Mouse (Mus musculus) induced T-regulatory cell, adult 2 months (primary cell): Measurements from ENCODE around the gene Trhr2.
"Not testable (repeated sequence)": the region's sequence is repeated elsewhere in the genome, so short reads cannot be mapped to it uniquely, and the experiment has no call there.

Source experiments
- DNase-seq: peaks from one replicate; pipeline ENCODE4 v3.0.0-alpha.2; 2012; ENCODE audit warnings: low read depth

Gene Trhr2

DNA sequence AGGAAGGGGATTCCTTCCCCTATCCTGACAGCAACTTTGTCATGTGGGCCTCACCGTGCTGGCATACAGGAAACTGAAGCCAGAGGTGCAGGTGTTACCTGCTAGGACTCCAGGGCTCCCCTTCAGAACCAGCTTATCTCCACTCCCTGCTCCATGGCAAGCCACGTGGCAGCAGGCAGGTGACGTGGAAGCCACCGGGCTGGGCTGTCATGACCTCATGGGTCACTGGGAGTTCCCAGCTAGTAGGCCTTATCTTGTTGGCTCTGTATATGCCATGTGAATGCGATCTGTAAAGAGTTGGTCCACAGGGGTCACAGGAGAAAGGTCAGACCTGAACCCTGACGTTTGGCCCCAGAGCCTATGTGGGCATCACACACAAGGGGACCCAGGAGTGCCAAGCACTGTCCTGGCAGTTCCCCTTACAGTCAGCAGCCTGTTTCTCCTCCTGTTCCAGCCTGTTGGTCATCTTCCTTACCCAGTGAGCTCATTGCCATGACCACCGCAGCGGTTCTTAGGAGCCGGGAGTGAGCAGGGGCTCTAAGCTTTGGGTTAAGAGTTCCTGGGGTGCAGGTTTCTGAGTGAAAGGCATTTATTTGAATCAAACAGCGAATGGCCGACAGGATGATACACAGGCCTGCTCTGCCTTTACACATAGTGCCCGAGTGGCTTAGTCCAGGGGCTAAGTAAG, 30.0 kb downstream of the Trhr2 start:
- no peak for DNase-seq

DNA sequence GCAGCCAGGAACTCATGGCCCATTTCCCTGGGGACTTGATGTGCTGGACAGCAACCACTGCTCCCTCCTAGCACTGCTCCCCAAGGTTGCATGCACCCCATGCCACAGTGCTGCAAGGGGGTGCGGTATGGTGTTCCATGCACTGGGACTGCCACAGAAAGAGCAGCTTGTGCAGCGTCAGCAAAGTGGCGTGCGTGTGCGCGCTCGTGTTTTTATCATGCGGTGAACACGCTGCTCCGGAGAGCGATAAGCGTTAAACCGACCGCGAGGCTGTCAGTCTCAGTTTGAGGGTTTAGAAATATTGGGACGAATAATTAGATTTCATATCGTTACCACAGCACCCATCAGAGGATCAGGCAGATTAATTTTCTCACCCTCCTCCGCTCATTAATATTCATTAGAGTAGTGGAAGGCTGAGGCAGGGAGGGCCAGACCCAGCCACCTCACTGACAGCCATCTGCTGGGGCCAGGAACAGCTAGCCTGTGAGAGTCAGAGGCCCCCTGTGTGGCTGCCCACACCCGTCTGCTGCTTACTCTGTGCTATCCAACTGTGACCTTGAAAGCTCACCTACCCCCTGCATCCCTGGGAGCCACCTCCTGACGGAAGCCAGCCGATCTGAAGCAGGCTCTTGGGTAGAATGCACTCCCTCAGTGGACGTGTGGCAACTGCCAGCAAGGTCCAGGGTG, 30.9 kb downstream of the Trhr2 start:
- no peak for DNase-seq

DNA sequence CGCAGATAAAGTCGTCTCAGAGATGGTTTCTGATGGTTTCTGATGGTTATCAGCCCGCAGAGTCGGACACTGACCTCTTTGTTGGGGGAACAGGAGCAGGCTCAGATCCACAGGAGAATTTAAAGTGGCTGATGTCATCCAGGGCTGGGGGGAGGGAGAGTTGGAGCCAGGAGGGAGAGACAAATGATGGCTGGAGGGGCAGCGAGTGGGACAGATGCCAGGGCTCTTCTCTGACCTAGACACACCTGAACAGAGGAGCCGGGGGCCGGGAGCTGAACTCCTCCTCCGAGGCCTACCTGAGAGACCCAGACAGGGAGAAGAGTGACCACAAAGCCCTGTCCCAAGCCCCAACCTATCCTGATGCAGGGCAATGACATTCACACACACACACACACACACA, 31.5 kb downstream of the Trhr2 start:
- no peak for DNase-seq

DNA sequence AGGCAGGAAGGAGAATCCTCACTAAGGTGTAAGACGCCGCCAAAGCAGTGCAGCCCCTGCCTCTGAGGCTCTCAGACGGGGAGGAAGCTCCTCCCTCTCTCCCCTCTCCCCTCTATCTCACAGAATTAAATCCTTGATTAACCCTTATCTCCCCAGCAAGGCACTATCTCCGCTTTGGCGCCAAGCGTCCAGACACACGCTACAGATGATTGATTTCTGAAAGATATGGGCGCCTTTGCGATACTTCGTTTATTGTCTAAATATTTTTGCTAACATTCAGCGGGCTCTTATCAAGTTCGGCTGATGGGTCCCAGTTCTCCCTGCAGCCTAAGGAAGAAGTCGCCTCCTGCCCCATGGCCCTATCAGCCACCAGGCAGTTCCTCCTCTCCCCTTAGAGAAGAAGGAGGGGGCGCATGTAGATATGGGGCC, 34.4 kb downstream of the Trhr2 start:
- no peak for DNase-seq

DNA sequence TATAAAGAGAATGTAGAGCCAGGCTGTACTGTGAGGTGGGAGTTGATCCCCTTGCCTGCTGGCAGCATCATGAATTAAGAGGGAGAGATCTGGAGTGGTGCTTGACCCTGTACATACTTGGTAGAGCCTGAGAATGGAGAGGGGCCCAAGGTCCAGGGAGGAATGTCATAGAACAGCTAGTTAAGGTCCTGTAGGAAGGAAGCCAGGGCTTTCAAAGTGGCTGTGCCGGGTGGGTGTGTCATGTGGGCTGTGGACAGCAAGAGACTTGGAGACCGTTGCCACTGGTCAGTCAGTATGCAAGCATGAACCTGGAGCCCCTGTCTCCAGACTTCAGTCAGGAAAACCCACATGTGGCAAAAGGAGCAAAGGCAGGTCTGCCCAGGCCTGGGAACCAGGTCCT, 35.4 kb downstream of the Trhr2 start:
- no peak for DNase-seq

DNA sequence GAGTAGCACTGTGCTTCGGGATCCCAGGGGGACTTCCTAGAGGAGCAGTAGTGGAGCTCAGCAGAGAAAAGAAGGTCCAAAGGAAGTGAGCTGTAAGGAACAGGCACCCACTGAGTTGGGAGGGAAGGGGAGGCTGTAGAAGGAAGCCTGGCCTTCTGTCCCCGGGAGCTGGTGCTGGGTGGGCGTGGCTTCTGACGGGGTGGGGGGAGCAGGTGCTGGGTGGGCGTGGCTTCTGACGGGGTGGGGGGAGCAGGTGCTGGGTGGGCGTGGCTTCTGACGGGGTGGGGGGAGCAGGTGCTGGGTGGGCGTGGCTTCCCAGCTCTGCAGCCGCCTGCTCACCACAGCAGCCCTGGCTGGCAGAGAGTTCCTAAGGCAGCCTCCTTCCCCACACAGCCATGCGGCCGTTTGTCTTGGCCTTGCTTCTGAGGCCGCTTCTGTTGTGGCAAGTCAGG, 36.6 kb downstream of the Trhr2 start:
- DNase-seq: not testable (repeated sequence)

DNA sequence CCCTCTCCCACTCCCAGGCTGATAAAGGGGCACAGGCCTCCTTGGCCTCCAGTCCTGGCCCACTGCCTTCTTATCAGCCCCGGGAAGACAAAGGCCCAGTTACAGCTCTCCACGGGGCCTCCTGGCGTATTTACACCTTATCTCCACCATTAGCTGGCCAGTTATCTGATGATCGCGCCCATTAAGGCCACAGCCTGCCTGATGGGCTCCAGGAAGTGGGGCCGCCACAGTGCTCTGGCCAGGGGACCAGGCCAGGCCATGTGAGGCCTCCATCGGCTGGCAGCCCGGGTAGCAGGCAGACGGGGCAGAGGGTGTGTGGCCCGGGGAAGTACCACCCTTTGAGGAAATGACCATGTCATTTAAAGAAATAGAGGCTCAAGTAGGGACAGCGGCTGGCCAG, 37.8 kb downstream of the Trhr2 start:
- DNase-seq: no peak

DNA sequence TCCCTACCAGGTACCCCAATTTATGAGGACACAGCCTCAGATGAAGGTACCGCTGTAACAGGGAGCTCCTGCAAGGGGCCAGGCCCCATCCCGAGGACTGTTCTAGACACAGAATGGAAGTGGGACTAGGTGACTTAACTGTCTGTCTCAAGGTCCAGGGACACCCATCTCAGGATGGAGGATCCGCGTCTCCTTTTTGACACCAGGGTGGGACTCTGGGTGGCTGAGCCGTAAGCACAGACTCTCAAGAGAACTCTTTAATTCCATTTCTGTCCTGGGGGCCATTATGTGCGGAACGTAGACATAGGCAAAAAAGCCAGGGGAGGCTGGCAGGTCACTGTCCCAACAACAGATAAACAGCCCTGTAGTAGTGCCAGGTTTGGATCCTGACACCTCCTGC, 38.4 kb downstream of the Trhr2 start:
- no peak for DNase-seq

DNA sequence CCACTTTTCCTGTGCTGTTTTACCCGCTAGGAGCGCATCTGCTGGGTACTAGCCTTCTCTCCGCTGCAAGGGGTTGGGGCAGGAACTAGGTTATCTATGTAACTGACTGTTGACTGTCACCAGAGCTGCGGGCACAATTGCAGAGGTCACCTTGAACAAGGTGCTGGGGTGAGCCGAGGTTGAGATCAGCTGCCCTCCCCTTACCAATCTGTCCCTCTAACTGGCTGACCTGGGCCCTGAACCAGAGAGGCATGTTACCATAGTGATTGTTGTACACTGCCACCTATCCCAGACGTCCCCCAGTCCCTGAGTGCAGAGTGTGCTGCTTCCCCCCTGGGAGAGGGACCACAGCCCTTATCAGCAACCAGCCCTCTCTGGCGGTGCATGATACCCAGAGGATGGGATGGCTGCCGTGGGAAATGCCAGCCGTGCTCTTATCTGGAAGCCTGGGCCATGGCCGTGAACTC, 39.1 kb downstream of the Trhr2 start:
- no peak for DNase-seq

DNA sequence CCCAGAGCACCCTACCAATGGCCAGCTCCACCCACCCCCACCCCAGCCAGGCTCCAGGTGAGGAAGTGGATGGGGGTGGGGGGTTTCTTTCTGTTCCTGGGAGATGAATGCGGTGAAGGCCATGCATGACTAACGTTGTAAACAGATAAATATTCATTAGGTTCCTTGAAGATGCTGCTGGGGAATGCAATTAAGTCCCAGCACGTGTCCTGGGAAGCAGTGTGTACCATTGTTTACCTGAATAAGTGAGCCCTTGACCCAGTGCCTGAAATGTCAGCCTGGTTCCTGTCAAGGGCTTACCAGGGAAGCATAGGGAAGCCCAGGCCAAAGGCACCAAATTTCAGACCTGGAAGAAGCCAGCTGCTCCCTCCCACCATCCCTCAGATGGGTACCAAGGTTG, 40.0 kb downstream of the Trhr2 start:
- DNase-seq: no peak

DNA sequence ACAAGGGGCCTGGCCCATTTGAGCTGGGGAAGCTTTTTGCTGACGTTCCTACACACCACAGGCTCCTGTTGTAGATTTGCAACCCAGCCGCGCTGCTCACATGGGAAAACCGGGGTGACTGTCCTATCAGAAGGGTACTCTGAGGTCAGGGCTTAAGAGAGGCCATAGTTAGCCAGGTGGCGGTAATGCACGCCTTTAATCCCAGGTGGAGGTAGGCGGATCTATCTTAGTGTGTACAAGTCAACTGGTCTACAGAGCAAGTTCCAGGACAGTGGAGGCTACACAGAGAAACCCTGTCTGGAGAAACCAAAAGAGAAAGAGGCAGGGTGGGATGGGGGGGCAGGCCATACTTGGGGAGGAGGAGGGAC, 40.9 kb downstream of the Trhr2 start:
- no peak for DNase-seq

DNA sequence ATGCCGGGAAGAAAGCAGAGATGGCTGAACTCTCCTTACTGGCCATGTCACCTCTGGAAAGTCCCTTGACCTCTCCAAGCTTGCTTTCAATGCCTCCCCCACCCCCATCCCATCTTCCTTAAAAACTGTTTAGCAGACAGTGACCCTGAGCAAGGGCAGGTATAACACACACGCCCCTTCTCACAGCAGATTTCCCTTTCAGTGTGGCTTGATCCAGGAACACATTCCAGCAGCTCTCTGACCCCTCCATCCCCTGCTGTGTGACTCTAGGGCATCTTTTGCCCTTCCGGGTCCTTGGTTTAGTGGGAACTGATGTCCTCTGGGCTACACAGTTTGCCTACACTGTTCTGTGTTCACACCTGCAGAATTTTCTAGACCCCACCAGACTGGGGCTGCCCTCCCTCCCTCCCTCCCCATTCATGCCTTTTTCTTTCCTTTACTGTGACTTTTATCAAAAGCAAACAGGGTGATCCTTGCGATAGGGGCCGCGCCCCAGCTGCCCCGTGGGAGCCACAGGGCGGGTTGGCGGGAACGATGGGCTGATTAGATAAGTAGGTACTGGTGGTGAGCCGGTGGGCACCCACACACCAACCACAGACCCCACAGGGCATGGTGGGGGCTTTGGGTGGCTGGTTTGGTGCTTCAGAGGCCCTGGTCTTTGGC, 41.4 kb downstream of the Trhr2 start:
- no peak for DNase-seq

DNA sequence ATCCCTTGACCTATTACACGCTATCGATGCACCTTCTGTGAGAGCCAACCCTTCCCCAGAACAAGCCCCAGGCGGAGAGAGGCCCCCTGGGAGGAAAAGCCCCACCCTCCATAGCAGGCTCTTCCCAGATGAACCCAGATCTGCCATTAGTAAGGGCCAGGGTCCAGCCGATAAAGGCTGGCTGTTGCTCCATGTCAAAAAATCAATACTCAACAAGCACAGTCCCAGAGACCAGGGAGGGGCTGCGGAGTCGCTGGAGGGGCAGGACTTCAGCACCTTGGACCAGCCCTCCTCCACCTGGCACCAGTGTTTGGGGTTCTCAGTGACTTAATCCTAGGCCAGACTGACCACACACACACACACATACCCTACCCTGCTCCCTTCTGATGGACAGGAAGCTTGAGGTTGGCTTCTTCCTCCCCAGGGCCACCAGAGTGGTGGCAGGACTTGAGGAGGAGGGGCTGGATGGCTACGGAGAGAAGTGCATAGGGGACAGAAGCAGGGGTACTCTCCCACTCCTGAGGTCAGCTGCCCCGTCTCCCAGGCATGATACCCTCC, 42.5 kb downstream of the Trhr2 start:
- DNase-seq: no peak

DNA sequence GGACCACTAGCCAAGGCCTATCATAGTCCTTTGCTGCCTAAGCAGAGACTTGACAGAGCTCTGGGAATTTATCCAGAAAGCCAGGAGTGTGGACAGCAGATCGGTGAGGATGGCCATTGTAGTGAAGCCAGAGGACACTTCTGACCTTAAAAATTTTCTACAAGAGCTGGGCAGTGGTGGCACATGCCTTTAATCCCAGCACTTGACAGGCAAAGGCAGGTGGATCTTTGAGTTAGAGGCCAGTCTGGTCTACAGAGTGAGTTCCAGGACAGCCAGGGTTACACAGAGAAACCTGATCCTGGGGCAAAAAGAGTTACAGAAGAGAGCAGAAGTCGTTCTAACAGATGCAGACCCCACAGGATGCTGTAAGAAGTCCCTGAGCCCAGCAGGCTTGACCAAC, 44.1 kb downstream of the Trhr2 start:
- DNase-seq: no peak

DNA sequence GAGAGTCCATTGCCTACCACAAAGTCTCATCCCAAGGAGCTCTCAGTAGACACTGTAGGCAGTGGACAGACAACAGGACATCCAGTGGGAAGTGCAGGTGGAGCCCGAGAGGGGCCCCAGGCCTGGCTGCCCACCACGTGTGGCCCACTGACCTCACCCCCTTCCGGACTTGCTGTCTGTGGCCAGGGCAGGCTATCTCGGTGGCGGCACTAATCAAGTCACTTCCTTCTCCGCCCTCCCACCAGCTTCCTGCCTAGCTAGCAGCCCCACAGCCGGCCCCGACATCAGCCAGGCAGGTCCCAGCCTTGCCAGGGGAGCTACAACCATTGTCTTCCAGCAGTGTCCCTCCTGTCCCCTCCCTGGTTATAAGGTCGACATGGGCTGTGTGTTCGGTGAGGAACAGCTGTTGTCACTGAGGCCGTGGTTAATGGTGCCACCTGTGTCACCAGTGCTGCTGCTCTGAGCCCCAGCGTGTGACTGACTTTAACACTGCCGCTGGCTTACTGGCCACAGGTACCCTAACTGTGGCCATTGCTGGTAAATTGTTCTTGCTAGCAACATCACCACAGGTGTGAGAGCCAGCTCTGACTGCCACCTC, 45.5 kb downstream of the Trhr2 start:
- DNase-seq: peak; percentile 52

DNA sequence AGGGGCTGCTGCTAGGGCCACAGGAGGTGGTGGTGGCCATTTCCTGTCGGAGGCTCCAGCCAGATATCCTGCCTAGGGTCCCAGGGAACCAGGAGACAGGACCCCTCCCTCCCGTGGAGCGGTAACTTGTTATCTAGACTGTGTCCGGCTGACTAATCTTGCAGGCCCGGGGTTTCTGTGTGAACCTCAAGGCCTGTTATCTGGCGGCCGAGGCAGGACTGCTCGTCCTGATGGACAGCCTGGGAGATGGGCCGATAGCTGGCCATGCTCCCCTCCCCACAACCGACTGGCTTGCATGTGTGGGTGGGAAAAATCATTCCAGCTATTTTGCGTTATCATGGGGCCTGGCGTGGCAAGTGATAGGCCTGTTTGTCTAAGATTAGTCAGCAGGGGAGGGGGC, 47.2 kb downstream of the Trhr2 start:
- no peak for DNase-seq

DNA sequence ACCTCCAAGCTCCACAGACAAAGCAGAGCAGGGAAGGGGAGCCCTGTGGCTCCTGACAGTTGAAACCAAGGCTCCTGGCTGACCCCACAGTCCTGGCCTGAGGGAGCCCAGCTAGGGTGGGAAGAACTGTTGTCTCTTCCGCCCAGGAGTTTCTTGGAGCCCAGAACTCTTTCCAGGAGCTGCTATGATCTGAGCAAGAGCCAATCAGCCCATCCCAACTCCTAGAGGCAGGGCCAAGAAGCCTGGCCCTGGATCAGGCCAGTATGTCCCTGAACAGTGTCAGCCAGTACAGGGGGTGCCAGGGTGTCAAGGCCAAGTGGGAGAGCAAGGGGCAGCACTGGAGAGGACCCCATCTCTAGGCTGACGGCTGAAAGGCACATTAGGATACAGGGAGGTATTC, 48.0 kb downstream of the Trhr2 start:
- no peak for DNase-seq

DNA sequence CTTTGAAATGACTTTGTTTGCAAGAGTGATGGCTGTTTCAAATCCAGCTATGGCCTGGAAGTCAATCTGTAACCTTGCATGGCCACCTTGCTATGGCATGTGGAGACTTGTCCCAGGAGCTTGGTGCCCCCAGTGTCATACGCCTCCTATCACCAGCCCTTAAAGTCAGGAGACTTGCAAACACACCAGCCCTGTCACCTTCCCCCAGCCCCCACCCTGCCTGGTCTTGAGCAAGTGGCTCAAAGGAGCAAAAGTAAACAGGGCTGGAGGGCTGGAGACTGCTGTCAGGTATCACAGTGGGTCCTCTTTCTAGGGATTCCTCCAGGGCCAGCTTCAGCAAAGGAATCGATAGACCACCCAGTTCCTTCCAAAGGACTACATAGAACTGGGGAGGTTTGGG, 49.4 kb downstream of the Trhr2 start:
- no peak for DNase-seq

DNA sequence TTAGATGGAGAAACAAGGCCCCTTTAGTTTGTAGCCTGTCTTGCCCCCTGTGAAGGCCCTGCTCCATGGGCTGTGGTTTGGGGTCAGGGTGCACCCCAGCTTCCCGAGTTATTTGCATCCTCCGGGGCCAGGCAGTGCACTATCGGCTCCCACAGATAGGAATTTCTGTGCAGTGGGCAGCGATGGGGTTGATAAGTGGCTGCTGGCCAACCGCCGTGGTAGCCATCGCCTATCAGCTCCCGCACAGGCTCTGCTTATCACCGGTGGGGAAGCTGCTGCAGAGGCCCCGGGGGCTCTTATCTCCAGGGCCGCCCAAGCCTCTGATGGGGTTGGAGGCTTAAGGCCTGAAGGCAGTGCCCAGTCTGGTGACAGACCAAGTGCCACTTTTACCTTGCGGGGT, 51.3 kb downstream of the Trhr2 start:
- no peak for DNase-seq

DNA sequence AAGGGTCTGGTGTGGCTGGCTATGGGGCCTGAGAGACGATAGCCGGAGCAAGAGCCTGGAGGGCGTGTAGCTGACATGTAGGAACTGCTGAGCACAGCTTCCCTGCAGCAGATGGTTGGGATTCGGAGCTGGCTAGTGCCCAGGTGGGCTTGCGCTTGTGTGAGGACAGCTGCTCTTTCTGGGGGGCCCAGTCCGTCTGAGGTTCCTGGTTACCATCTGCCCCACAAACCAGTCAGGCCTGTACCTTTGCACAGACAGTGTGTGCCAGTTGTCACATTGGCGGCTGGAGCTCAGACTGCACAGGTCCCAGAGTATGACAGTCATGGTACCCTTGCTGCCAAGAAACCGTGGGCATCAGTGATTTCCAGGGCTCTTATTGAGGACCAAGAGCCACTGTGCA, 52.7 kb downstream of the Trhr2 start:
- no peak for DNase-seq
